ENCODE assay signal across 12 mouse cellular contexts in the genomic region with DNA sequence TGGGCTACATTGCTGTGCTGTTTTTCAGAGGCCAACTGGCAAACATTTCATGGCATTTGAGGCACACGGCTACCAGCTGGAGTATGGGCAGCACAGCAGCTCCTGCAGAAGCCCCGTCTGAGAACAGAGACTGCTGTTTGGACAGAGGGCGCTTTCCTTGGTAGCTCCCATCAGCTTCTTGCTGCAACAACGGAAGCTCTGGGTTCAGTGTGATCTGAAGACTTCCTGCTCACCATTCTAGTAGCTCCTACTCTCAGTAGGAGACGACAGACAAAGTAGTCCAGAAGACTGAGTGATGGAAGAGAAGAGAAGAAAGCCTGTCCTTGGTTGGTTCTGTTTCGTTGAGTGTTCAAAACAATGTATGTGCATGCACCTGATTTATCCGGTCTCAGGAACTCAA. TPM values are rescaled to one million over a fixed set of nuclear protein-coding genes. Genes with fewer than 3 reads are reported as not detected.
DNase-seq lines count a peak whose midpoint lies in the region; ATAC-seq and TF ChIP-seq lines count a peak whose summit lies in the region.
"Had no signal": no experiment of that assay in that cellular context is flagged by ENCODE, and none has a peak within 500 bp of the region (broad histone marks: within the 10 kb centered on the region; RNA-seq: fewer than 3 reads in every experiment).

No protein-coding gene starts in this region.

- TF ChIP-seq CTCF in left cerebral cortex, adult 2 months (IDR thresholded peaks at IDR 0.05) = no peak
- no peak for TF ChIP-seq CTCF in E14TG2a.4 (conservative IDR thresholded peaks at IDR 0.05; ENCODE audit: low read length)

- H3K36me3 ChIP-seq in E14TG2a.4 (ENCODE audit: insufficient read depth, low read length) = peaks cover 67% of the 10 kb centered on the region

- peak overlapping the region; percentile 16 for H3K27ac ChIP-seq in left cerebral cortex, adult 2 months
- H3K27ac ChIP-seq in brown adipose tissue, adult 24 weeks (replicated peaks; ENCODE audit: low read depth, low read length) = 0 out of 2 replicates have a peak overlapping the region, but pooled peaks have one; percentile 34
- H3K27ac ChIP-seq: heart, embryonic 13.5 days had no signal

- no peaks in the 10 kb centered on the region for H3K27me3 ChIP-seq in E14TG2a.4 (ENCODE audit: insufficient read depth, low read length)
- H3K27me3 ChIP-seq: heart, embryonic 13.5 days had no signal

- peak; percentile 66 for ATAC-seq in megakaryocyte, adult 5-6 weeks (ENCODE audit: poor library complexity, severe bottlenecking)
- ATAC-seq: forebrain, postnatal 0 days had no signal

- DNase-seq in left cerebral cortex, adult 2 months (ENCODE audit: extremely low spot score in 1 of 2, low spot score in 2 of 2) = no peak
- no peak for DNase-seq in left cerebral cortex, postnatal 4 days
- no peak for DNase-seq in cerebellum, postnatal 25 days
- DNase-seq in right cerebral cortex, adult 2 months (ENCODE audit: low spot score in 2 of 2) = no peak
- DNase-seq in urinary bladder, postnatal 25 days (ENCODE audit: low spot score) = no peak
- DNase-seq: forebrain, postnatal 0 days; kidney, postnatal 36 days; midbrain, embryonic 14.5 days had no signal

- H3K4me3 ChIP-seq in left cerebral cortex, adult 2 months = no peak overlapping the region
- peak overlapping the region; percentile 27 for H3K4me3 ChIP-seq in E14TG2a.4 (replicated peaks; ENCODE audit: low read length)
- H3K4me3 ChIP-seq in brown adipose tissue, adult 24 weeks (ENCODE audit: insufficient read depth, low read depth, low read length) = no peak overlapping the region
- H3K4me3 ChIP-seq: heart, embryonic 13.5 days had no signal

- H3K4me1 ChIP-seq in E14TG2a.4 (replicated peaks; ENCODE audit: low read depth, low read length) = peaks cover 92% of the 10 kb centered on the region
- H3K4me1 ChIP-seq in brown adipose tissue, adult 24 weeks (ENCODE audit: control insufficient read depth, insufficient read depth, insufficient read length, low read length) = peaks cover 13% of the 10 kb centered on the region

- H3K9me3 ChIP-seq in E14TG2a.4 (ENCODE audit: low read length) = no peaks in the 10 kb centered on the region
- H3K9me3 ChIP-seq: heart, embryonic 13.5 days had no signal

- intact Hi-C loops in left cerebral cortex, adult 2 months (cut with DNase I) = loop anchor here (2.0 kb wide), 1 partner anchor 41 kb away; no protein-coding TSS in a partner anchor
- intact Hi-C loops in left cerebral cortex, postnatal 4 days (cut with DNase I) = no loop called here

RNA-seq across cellular contexts. Expression of a gene that starts 42.9 kb away (rescaled TPM):
- total RNA-seq in left cerebral cortex, adult 2 months (2021) = 100 to 1,000 TPM; 234 to 252 TPM
- total RNA-seq in left cerebral cortex, postnatal 4 days (2021) = 10 to 100 TPM; 88.4 to 91.0 TPM
- 101 and 104 TPM in 2 replicates for polyA plus RNA-seq in brown adipose tissue, adult 24 weeks (2012; ENCODE audit: insufficient read depth, insufficient read length, missing spikeins)
- 90.4 and 93.3 TPM in 2 replicates for total RNA-seq in megakaryocyte, adult 5-6 weeks (2015)
- 122 and 130 TPM in 2 replicates for total RNA-seq in megakaryocyte, adult 5-6 weeks (2017)
